Mouse (Mus musculus): ENCODE data around the gene Arhgap45.

Arhgap45 gene

GRCm38 (mm10) chr10:79987771-79988505, 28.5 kb upstream of the Arhgap45 start:
- no peak for DNase-seq

DNA sequence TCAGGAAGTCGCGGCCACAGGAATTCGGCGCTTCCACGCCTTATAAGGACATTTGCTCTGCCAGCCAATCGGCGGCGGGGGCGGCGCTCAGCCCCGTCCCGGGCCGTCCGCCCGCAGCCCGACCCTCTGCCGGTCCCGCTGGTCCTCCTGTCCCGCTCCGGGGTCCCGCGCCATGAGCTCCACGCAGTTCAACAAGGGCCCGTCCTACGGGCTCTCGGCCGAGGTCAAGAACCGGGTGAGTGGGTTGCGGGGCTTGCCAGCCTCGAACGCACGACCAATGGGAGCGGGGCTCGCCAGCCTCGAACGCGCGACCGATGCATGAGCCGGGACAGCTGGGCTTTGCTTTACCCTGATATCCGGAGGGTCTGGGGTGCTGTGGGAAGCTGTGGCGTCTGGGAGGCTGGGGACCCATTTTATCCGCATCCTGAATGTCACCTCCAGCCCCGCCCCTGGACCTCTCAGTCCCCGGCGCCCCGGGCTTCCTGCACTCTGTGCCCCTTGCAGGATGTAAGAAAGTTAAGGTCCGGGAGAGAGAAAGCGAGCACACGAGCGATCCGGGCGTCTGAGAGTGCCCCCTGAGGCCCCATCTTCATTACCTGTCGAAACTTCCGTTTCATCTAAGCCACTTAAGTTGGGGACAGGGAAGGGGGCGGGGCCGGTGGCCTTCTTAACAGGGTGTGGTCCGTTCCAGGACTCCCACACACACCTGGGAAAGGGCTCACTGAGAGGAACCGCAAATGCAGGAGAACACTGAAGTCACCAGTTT, 27.8 kb upstream of the Arhgap45 start, which contains the start of gene Cnn2:
TSS of gene Cnn2 (plus strand) at position 79 of the 766 bp plus-strand sequence.
- DNase-seq, result peak; percentile 75

DNA sequence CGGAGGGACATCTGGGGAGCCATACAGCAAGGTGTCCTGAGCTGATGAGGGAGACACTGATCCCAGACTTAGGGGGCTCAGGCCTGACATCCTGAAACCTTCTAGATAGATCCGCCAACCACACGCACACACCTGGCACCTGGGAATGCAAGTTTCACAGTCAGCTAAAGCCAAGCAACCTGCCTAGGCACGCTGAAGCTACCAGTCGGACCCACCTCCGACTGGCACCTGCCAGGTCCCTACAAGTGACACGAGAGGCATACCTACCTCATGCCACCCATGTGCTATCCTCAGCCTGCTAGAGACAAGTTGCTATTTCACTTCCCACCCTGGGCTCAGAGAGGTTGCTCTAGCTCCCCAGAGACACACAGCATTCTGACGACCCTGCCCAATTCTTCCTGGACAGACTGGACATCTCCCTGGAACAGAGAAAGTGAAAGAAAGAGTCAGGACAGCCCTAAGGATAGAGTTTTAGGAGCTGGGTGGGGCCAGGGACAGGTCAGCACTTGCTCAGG, 27.1 kb upstream of the Arhgap45 start:
- DNase-seq, result no peak

DNA sequence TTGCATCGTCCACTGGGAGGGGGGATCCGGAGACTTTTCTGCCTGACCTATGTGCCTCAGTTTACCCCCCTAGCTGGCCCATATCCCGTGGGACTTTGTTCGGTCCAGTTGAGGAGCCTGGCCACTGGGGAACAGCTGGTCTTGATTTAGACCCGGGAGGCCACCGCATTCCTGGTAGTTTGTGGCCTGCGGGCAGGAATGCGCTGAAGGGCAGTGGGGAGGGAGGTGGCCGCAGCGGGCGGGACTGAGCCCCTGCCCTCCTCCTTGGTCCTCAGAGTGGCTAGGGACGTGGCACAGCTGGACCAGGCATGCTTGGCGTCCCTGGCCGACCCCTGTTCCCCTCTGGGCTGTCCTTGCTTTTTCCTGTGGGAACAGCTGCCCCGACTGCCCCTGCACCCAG, 26.6 kb upstream of the Arhgap45 start:
- no peak for DNase-seq

DNA sequence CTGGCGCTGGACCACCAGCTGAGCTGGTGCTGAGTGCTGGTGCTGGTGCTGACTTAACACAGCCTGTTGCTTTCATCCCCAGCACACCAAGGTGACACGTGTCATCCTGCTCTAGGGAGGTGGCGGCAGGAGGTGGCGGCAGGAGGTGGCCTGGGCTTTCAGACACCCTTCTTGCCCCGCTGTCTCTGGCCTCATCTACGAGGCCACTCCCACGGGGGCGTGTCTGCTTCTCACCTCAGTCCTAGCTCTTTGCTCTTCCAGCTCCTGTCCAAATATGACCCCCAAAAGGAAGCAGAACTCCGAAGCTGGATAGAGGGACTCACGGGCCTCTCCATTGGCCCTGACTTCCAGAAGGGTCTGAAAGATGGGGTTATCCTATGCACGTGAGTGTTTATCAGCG, 25.4 kb upstream of the Arhgap45 start:
- DNase-seq, result no peak

DNA sequence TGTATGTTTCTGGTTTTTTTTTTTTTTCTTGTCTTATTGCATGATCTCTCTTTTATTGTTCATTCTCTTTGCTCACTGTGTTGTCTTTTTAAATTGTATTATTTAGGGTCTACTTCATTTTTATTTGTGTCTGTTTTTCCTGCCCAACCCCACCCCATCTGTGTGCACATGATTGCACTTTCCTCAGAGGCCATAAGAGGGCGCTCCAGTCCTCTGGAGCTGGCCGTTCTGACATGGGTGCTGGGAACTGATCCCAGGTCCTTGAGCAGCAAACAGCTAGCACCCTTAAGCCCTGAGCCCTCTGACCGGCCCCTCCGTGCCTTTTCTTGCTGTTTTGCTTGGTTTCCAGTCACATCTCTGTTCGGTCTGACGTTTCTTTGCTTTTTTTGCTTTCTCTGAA, 24.9 kb upstream of the Arhgap45 start:
- DNase-seq, result no peak

- DNase-seq, result peak; percentile 52
Observed at GRCm38 (mm10) chr10:79994397-79995115, 21.9 kb upstream of the Arhgap45 start.

GRCm38 (mm10) chr10:79995636-79996035, 20.8 kb upstream of the Arhgap45 start:
- no peak for DNase-seq

DNA sequence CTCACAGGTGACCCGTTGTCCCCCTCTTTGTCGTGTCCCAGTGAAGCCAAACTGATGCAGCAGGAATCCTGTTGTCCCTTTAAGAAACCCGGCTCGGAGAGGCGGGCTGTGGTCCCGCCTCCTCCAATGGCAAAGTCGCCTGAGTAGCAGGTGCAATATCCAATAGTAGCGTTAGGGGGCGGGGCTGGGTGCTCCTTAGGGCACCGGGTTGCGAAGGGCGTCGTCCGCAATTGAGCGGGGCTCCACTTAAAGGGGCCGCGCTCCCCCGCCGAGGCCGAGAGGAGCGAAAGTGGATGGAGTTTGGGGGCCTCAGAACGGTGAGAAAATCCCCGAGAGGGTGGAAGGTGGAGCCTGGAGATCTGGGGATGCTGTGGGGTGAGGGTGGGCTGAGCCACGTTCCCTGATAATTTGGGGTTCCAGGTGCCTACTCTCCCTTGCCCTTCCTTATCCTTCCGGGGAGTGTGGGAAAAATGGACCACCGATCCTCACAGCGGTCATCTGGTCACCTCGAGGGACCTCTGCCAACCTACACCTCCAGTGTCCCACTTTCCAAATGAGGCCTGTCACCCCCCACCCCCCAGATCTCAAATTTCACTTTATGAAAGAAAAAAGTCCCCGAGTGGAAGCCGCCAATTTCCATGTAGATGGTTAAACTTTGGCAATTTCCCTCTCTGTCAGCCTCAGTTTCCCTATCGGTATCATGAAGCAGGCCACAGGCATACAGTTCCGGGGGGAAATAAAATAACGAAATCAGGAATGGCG, 20.0 kb upstream of the Arhgap45 start, which contains the start of gene Abca7:
TSS of gene Abca7 (plus strand) at position 223 of the 762 bp plus-strand sequence.
- DNase-seq, result peak; percentile 99

GRCm38 (mm10) chr10:79997034-79997760, 19.3 kb upstream of the Arhgap45 start:
- DNase-seq, result peak; percentile 81

- DNase-seq, result no peak
Observed at GRCm38 (mm10) chr10:79997819-79998218, 18.6 kb upstream of the Arhgap45 start.

- DNase-seq, result no peak
Observed at GRCm38 (mm10) chr10:80001945-80002344, 14.5 kb upstream of the Arhgap45 start.

GRCm38 (mm10) chr10:80002829-80003228, 13.6 kb upstream of the Arhgap45 start:
- DNase-seq, result no peak

- no peak for DNase-seq
Observed at GRCm38 (mm10) chr10:80003374-80004232, 12.8 kb upstream of the Arhgap45 start.

GRCm38 (mm10) chr10:80004233-80004705, 12.2 kb upstream of the Arhgap45 start:
- no peak for DNase-seq

GRCm38 (mm10) chr10:80011740-80012139, 4.7 kb upstream of the Arhgap45 start:
- DNase-seq, result no peak

GRCm38 (mm10) chr10:80013609-80014008, 2.8 kb upstream of the Arhgap45 start:
- no peak for DNase-seq

GRCm38 (mm10) chr10:80014484-80015290, 1.8 kb upstream of the Arhgap45 start:
- peak; percentile 57 for DNase-seq

DNA sequence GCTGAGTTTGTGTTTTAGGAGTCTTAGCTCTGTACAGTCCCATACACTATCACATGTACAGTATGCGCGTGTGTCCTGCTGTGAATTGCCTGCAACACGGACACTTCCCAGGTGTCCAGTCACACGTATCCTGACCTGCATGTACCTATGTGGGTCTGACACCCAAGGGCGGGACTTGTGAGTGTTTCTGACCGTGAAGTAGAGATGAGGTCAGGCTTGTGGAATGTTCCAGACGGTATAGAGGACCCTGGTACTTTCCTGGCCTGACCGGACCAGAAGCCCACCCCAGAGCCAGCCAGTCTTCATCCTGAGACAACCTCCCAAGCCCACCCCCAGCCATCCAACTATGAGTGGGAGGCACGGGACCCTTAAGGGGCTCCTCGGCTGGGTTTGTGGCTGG, 870 bp upstream of the Arhgap45 start:
- no peak for DNase-seq

GRCm38 (mm10) chr10:80016931-80017330, 478 bp downstream of the Arhgap45 start:
- no peak for DNase-seq
